In genomic region chr3:100989417-100989816, GRCm38 (mm10) we compare ENCODE assay signal across 15 mouse cellular contexts. TPM values are rescaled to one million over a fixed set of nuclear protein-coding genes. Genes with fewer than 3 reads are reported as not detected.
DNase-seq lines count a peak whose midpoint lies in the region; ATAC-seq lines count a peak whose summit lies in the region.
"Had no signal": no experiment of that assay in that cellular context is flagged by ENCODE, and none has a peak within 500 bp of the region (broad histone marks: within the 10 kb centered on the region; RNA-seq: fewer than 3 reads in every experiment).

No protein-coding gene starts in this region.

- DNase-seq in heart, adult 11 months, result peak; percentile 84
- DNase-seq in heart, postnatal 36 days, result no peak
- DNase-seq: cerebellum, adult 11-12 months; kidney, adult 11 months; thymus, adult 2 months had no signal

- intact Hi-C loops in heart, postnatal 36 days (cut with DNase I), result no loop called here

- H3K27me3 ChIP-seq in midbrain, embryonic 13.5 days, result no peaks in the 10 kb centered on the region
- no peaks in the 10 kb centered on the region for H3K27me3 ChIP-seq in midbrain, embryonic 15.5 days (replicated peaks)
- no peaks in the 10 kb centered on the region for H3K27me3 ChIP-seq in hindbrain, embryonic 12.5 days
- H3K27me3 ChIP-seq in neural tube, embryonic 14.5 days (ENCODE audit: control insufficient read depth, insufficient read depth, low read length), result no peaks in the 10 kb centered on the region

- peak; percentile 47; the same call in 1 of the 2 replicates for ATAC-seq in midbrain, embryonic 13.5 days
- no peak for ATAC-seq in midbrain, embryonic 15.5 days (replicated peaks)
- peak; percentile 49; the same call in 1 of the 2 replicates for ATAC-seq in hindbrain, embryonic 12.5 days (ENCODE audit: low FRiP score)
- ATAC-seq in neural tube, embryonic 14.5 days (ENCODE audit: low read depth), result peak; percentile 58; the same call in 1 of the 2 replicates
- no peak for ATAC-seq in activated CD4-positive, CD25-positive, alpha-beta regulatory T cell, adult 4 months
- no peak for ATAC-seq in cerebellum, adult (ENCODE audit: insufficient number of reproducible peaks, low FRiP score, low TSS enrichment)

- WGBS in midbrain, embryonic 13.5 days, result 49% methylated on average over 12 of the region's 12 CpGs
- 39% methylated on average over 12 of the region's 12 CpGs for WGBS in midbrain, embryonic 15.5 days
- WGBS in hindbrain, embryonic 12.5 days, result 25% methylated on average over 12 of the region's 12 CpGs
- 5% methylated on average over 12 of the region's 12 CpGs for WGBS in neural tube, embryonic 14.5 days

- H3K27ac ChIP-seq in midbrain, embryonic 13.5 days, result no peak overlapping the region
- no peak overlapping the region for H3K27ac ChIP-seq in midbrain, embryonic 15.5 days
- no peak overlapping the region for H3K27ac ChIP-seq in hindbrain, embryonic 12.5 days
- H3K27ac ChIP-seq in neural tube, embryonic 14.5 days (ENCODE audit: low read depth, low read length), result no peak overlapping the region
- H3K27ac ChIP-seq: embryonic facial prominence, embryonic 10.5 days; midbrain, embryonic 10.5 days had no signal

- no peaks in the 10 kb centered on the region for H3K36me3 ChIP-seq in midbrain, embryonic 13.5 days
- no peaks in the 10 kb centered on the region for H3K36me3 ChIP-seq in midbrain, embryonic 15.5 days (replicated peaks)
- no peaks in the 10 kb centered on the region for H3K36me3 ChIP-seq in hindbrain, embryonic 12.5 days
- no peaks in the 10 kb centered on the region for H3K36me3 ChIP-seq in neural tube, embryonic 14.5 days (ENCODE audit: control insufficient read depth, insufficient read depth, low read length)
- H3K36me3 ChIP-seq: embryonic facial prominence, embryonic 10.5 days; midbrain, embryonic 10.5 days had no signal

- H3K9ac ChIP-seq in midbrain, embryonic 13.5 days (replicated peaks), result no peak overlapping the region
- no peak overlapping the region for H3K9ac ChIP-seq in midbrain, embryonic 15.5 days
- H3K9ac ChIP-seq in hindbrain, embryonic 12.5 days, result no peak overlapping the region
- H3K9ac ChIP-seq in neural tube, embryonic 14.5 days (replicated peaks; ENCODE audit: low read depth, low read length), result no peak overlapping the region

- peaks cover 21% of the 10 kb centered on the region for H3K4me1 ChIP-seq in midbrain, embryonic 13.5 days (replicated peaks)
- H3K4me1 ChIP-seq in midbrain, embryonic 15.5 days, result peaks cover 11% of the 10 kb centered on the region; the same call in 1 of the 2 replicates
- peaks cover 17% of the 10 kb centered on the region for H3K4me1 ChIP-seq in hindbrain, embryonic 12.5 days
- H3K4me1 ChIP-seq in neural tube, embryonic 14.5 days (ENCODE audit: control insufficient read depth, insufficient read depth, low read length), result 0 out of 2 replicates have a peak, but pooled peaks cover 3% of the 10 kb centered on the region

- no peaks in the 10 kb centered on the region for H3K9me3 ChIP-seq in midbrain, embryonic 13.5 days
- no peaks in the 10 kb centered on the region for H3K9me3 ChIP-seq in midbrain, embryonic 15.5 days
- H3K9me3 ChIP-seq in hindbrain, embryonic 12.5 days (replicated peaks), result no peaks in the 10 kb centered on the region
- H3K9me3 ChIP-seq in neural tube, embryonic 14.5 days (ENCODE audit: control insufficient read depth, low read length), result no peaks in the 10 kb centered on the region
- H3K9me3 ChIP-seq: embryonic facial prominence, embryonic 10.5 days; midbrain, embryonic 10.5 days had no signal

- no peak overlapping the region for H3K4me3 ChIP-seq in midbrain, embryonic 13.5 days (replicated peaks)
- H3K4me3 ChIP-seq in midbrain, embryonic 15.5 days, result no peak overlapping the region
- no peak overlapping the region for H3K4me3 ChIP-seq in hindbrain, embryonic 12.5 days
- H3K4me3 ChIP-seq in neural tube, embryonic 14.5 days (ENCODE audit: low read depth, low read length), result no peak overlapping the region
- H3K4me3 ChIP-seq: embryonic facial prominence, embryonic 10.5 days; midbrain, embryonic 10.5 days had no signal

- H3K4me2 ChIP-seq in midbrain, embryonic 13.5 days (replicated peaks), result no peak overlapping the region
- H3K4me2 ChIP-seq in midbrain, embryonic 15.5 days, result no peak overlapping the region
- no peak overlapping the region for H3K4me2 ChIP-seq in hindbrain, embryonic 12.5 days (replicated peaks)
- no peak overlapping the region for H3K4me2 ChIP-seq in neural tube, embryonic 14.5 days (ENCODE audit: low read depth, low read length)

RNA-seq across cellular contexts. Expression of gene Ttf2, which starts 20.0 kb away (rescaled TPM):
- 1 to 10 TPM; 2.2 to 2.6 TPM for total RNA-seq in heart, postnatal 36 days (2021)
- polyA plus RNA-seq in midbrain, embryonic 13.5 days (2015; fragmentation: Nextera tagmentation; extraction: Ambion mirVana), result 8.3 TPM in 2 replicates
- polyA plus RNA-seq in midbrain, embryonic 15.5 days (2015; fragmentation: Nextera tagmentation; extraction: Ambion mirVana), result 3.9 and 4.3 TPM in 2 replicates
- 15.8 and 16.5 TPM in 2 replicates for polyA plus RNA-seq in hindbrain, embryonic 12.5 days (2016; fragmentation: Nextera tagmentation; extraction: Ambion mirVana)
- polyA plus RNA-seq in neural tube, embryonic 14.5 days (2014; fragmentation: Nextera tagmentation; extraction: Ambion mirVana), result 3.3 and 4.3 TPM in 2 replicates
- 10 to 100 TPM; 13.0 to 14.8 TPM for polyA plus RNA-seq in activated CD4-positive, CD25-positive, alpha-beta regulatory T cell, adult 4 months (2017; shearing (Covaris generic))

RNA-seq across cellular contexts. Expression of gene Cd101, which starts 39.9 kb away (rescaled TPM):
- total RNA-seq in heart, postnatal 36 days (2021), result under 1 TPM; 0.24 to 0.25 TPM
- 0.06 TPM in 1 of 2 replicates, not detected in the other for polyA plus RNA-seq in midbrain, embryonic 13.5 days (2015; fragmentation: Nextera tagmentation; extraction: Ambion mirVana)
- 0.05 TPM in 1 of 2 replicates, not detected in the other for polyA plus RNA-seq in midbrain, embryonic 15.5 days (2015; fragmentation: Nextera tagmentation; extraction: Ambion mirVana)
- polyA plus RNA-seq in hindbrain, embryonic 12.5 days (2016; fragmentation: Nextera tagmentation; extraction: Ambion mirVana), result not detected in 2 replicates
- polyA plus RNA-seq in neural tube, embryonic 14.5 days (2014; fragmentation: Nextera tagmentation; extraction: Ambion mirVana), result 0.08 and 0.09 TPM in 2 replicates
- 10 to 100 TPM; 11.3 to 21.4 TPM for polyA plus RNA-seq in activated CD4-positive, CD25-positive, alpha-beta regulatory T cell, adult 4 months (2017; shearing (Covaris generic))
- total RNA-seq: liver, adult 2 months; MEL had no signal
- polyA plus RNA-seq: embryonic facial prominence, embryonic 10.5 days had no signal

Comparison
In these comparisons a context has a peak if more than half of its experiments do, and no peak if none do; other contexts are left out.
1. ATAC-seq: peak in midbrain, embryonic 13.5 days (single experiment), hindbrain, embryonic 12.5 days (single experiment) and neural tube, embryonic 14.5 days (single experiment); none in midbrain, embryonic 15.5 days (single experiment), activated CD4-positive, CD25-positive, alpha-beta regulatory T cell, adult 4 months (single experiment) and cerebellum, adult (single experiment).
2. RNA of gene Cd101, which starts 39.9 kb away (polyA plus RNA-seq): 11.3 to 21.4 TPM in activated CD4-positive, CD25-positive, alpha-beta regulatory T cell, adult 4 months; 0.08 to 0.09 TPM in neural tube, embryonic 14.5 days, 0.06 TPM in midbrain, embryonic 13.5 days, not detected in hindbrain, embryonic 12.5 days and 0.05 TPM in midbrain, embryonic 15.5 days; every median in the first group is over 10 times any median in the second.